Mouse (Mus musculus): Measurements from ENCODE around the gene Gucy2g.

- TF ChIP-seq POLR2A (IDR thresholded peaks at IDR 0.05; ENCODE audit: extremely low read depth, insufficient read depth, low read length) (no peak), CTCF (IDR thresholded peaks at IDR 0.05; ENCODE audit: extremely low read depth, insufficient read depth, low read length) (no peak)
These were observed 51.0 kb downstream of the Gucy2g start for GRCm38 (mm10) chr19:55190065-55190464.
